Mouse (Mus musculus) E14TG2a.4 (cell line): Measurements from ENCODE around the gene B4galt3.

Experiments used
- H3K27me3 ChIP-seq: 2 replicates; pipeline ENCODE4 v1.6.1; 2014; ENCODE audit warnings: low read length, control low read depth; ENCODE audit not compliant: insufficient read depth
- H3K36me3 ChIP-seq: 2 replicates; pipeline ENCODE4 v1.6.1; 2014; ENCODE audit warnings: low read length, control low read depth; ENCODE audit not compliant: insufficient read depth
- H3K4me1 ChIP-seq: replicated peaks from 2 replicates; pipeline ENCODE4 v1.6.1; 2014; ENCODE audit warnings: low read depth, low read length, control low read depth
- H3K4me3 ChIP-seq: replicated peaks from 2 replicates; pipeline ENCODE4 v1.5.1; 2014; ENCODE audit warnings: mild to moderate bottlenecking, low read length
- H3K9me3 ChIP-seq: 2 replicates; pipeline ENCODE4 v1.6.1; 2014; ENCODE audit warnings: low read length, control low read depth
- CTCF ChIP-seq: conservative IDR thresholded peaks from 2 replicates; pipeline ENCODE4 v1.5.1; 2014; ENCODE audit warnings: low read length
- NANOG ChIP-seq: IDR thresholded peaks from 2 replicates; pipeline ENCODE4 v1.6.1; 2014; ENCODE audit warnings: borderline replicate concordance, low read length, mixed read lengths
- POU5F1 ChIP-seq: IDR thresholded peaks from 2 replicates; pipeline ENCODE4 v1.6.1; 2014; ENCODE audit warnings: low read length, borderline replicate concordance

B4galt3 gene

DNA sequence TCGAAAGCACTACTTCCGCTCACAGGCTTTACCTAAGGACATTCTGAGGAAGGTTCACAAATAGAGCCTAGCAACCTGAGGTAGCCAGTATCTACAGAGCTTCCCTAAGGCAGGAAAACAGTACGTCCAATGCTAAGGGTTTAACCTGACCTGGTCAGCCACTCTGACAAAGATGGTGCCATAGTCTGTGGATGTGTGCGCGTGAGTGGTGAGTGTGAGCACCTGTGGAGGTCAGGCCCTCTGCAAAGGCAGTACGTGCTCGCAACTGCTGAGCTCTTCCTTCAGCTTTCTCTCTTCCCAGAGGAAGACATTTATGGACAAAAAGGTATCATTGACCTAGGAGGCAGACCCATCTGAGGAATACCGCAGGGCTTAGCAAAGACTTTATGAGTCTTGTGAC is 8.3 kb downstream of the B4galt3 start:
- peaks cover 74% of the 10 kb centered on the region for H3K36me3 ChIP-seq
- H3K4me1 ChIP-seq: peaks cover 50% of the 10 kb centered on the region
- no peak overlapping the region for H3K4me3 ChIP-seq
- TF ChIP-seq NANOG (no peak), CTCF (no peak), POU5F1 (no peak)
- no peaks in the 10 kb centered on the region for H3K27me3 ChIP-seq
- H3K9me3 ChIP-seq: no peaks in the 10 kb centered on the region

DNA sequence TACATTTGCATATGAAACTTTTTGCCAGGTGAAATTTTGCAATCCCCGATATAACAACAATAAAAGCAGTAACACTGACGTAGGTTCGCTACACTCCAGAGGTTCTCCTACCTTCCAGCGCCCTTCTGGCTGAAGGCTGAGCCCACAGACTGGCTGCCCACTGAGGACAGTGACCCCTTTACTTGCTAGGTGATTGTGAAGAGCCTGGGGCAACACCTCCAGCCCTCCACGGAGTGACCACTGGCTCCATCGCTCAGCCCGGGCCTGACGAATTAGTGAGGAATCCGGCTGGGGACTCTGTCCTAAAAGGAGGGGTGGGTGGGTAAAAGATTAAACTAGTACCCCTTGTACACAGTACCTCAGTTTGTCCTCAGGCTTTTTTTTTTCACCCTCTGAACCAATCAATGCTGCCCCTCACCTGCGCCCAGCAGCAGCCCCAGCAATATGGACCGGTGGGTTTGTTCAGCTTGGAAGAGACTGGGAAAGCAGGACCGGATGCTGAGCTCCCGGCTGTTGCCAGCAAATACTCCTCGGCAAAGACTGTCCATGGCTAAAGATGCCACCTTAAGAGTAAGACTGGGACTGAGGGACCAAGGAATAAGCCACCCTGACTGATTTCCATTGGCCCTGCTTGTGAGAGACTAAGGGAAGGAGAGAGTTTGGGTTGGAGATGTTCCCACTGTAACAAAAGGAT is 9.0 kb downstream of the B4galt3 start:
- peaks cover 74% of the 10 kb centered on the region for H3K36me3 ChIP-seq

DNA sequence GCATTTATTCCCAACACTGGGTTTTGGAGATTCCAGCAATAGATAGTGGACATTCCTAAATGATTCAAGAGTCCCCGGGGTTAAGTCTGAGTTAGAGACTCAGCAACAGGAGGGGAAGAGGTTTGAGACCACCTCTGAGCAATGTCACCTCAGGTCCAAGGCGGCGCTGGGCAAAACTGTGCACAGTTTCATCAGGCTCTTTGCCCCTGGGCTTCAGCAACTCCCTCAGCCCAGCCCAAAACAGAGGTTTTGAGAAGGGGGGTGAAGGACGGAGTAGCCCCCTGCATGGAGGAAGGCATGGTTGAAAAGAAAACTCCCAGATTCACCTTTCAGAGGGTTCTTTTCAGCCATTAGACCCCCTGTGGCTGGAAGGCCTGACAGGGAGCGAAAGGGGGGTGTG is 9.6 kb downstream of the B4galt3 start:
- Histone ChIP-seq H3K36me3 (peaks cover 74% of the 10 kb centered on the region), H3K4me1 (peaks cover 50% of the 10 kb centered on the region), H3K27me3 (no peaks in the 10 kb centered on the region), H3K4me3 (peak overlapping the region; percentile 86), H3K9me3 (no peaks in the 10 kb centered on the region)
- TF ChIP-seq POU5F1 (no peak), CTCF (no peak), NANOG (no peak)

More for the DNA sequence above, 9.0 kb downstream of the B4galt3 start:
- no peaks in the 10 kb centered on the region for H3K9me3 ChIP-seq
- no peaks in the 10 kb centered on the region for H3K27me3 ChIP-seq
- TF ChIP-seq NANOG (no peak), POU5F1 (no peak), CTCF (no peak)
- peaks cover 50% of the 10 kb centered on the region for H3K4me1 ChIP-seq
- no peak overlapping the region for H3K4me3 ChIP-seq

GRCm38 (mm10) chr1:171280250-171280915 is 10.3 kb downstream of the B4galt3 start:
- TF ChIP-seq POU5F1 (no peak), NANOG (no peak), CTCF (no peak)
- Histone ChIP-seq H3K27me3 (no peaks in the 10 kb centered on the region), H3K9me3 (no peaks in the 10 kb centered on the region), H3K4me1 (peaks cover 55% of the 10 kb centered on the region), H3K36me3 (peaks cover 74% of the 10 kb centered on the region), H3K4me3 (peak overlapping the region; percentile 86)

DNA sequence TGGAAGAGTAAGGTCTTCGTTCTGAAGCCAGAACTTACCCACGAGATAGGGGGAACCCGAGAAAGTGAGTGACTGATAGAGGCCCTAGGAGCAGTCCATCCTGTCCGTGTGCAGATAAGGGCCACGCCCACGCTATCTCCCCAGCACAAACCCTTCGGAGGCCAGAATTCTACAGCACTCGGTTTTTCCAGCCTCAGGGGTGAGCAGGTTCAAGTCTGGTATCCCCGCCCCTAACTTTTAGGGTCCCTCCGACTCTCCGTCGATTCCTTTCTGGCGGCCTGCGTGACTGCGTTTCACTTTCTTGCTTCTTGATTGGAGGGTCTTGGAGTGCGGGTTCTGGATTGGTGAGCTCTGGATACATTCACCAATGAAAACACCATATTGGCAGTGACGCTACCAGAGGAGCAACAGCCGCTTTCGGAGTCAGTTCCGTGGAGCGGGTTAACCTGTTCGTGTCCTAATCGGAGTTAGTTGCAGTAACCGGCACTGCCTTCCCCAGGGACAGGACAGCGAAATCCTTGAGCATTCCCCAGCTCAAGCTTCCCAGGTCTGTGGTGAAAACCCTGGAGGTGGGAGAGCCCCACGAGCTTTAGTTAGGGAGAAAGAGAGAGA is 10.9 kb downstream of the B4galt3 start, which contains the start of gene Ppox:
Gene Ppox (minus strand): TSS at position 271 of the 612 bp plus-strand sequence.
- peaks cover 73% of the 10 kb centered on the region for H3K36me3 ChIP-seq
- no peaks in the 10 kb centered on the region for H3K9me3 ChIP-seq
- peak within 1 kb of the TSS; percentile 86 for H3K4me3 ChIP-seq
- peaks cover 62% of the 10 kb centered on the region for H3K4me1 ChIP-seq
- TF ChIP-seq CTCF (no peak), NANOG (no peak), POU5F1 (no peak)
- no peaks in the 10 kb centered on the region for H3K27me3 ChIP-seq

DNA sequence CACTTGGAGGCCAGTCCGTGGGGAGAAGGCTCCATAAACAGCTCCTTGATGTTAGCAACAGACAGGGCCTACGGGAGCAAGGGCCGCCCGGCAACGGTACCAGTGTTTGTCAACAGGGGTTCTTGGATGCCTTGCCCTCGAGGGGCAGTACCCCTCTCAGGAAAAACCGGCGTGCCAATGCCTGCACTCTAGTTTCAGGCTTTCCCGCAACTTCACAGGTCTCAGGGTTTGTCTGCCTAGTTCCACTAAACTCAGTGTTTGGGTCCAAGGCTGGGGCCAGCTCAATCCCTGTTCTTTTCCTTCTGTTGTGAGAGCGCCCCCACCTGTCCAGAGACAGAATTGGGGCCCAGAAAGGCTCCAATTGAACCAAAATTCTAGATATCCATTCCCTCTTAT is 11.4 kb downstream of the B4galt3 start:
- H3K4me1 ChIP-seq: peaks cover 67% of the 10 kb centered on the region
- no peaks in the 10 kb centered on the region for H3K27me3 ChIP-seq
- TF ChIP-seq NANOG (no peak), CTCF (peak; percentile 94)
- H3K9me3 ChIP-seq: no peaks in the 10 kb centered on the region
- peaks cover 73% of the 10 kb centered on the region for H3K36me3 ChIP-seq
- peak overlapping the region; percentile 86 for H3K4me3 ChIP-seq

- H3K4me3 ChIP-seq: peak overlapping the region; percentile 86; the same call in 1 of the 2 replicates
- H3K9me3 ChIP-seq: no peaks in the 10 kb centered on the region
- TF ChIP-seq CTCF (no peak), POU5F1 (no peak), NANOG (no peak)
- no peaks in the 10 kb centered on the region for H3K27me3 ChIP-seq
- peaks cover 69% of the 10 kb centered on the region for H3K36me3 ChIP-seq
- peaks cover 70% of the 10 kb centered on the region for H3K4me1 ChIP-seq
These were observed 12.1 kb downstream of the B4galt3 start for GRCm38 (mm10) chr1:171282086-171282805.
